Mouse (Mus musculus) limb, embryonic 11.5 days (tissue): ENCODE measurements around the gene Gm49321. TPM values are rescaled to one million over a fixed set of nuclear protein-coding genes. Genes with fewer than 3 reads are reported as not detected.

Source experiments
- ATAC-seq: fragments of 200-750 bp; cut with Nextera tagmentation; 2 replicates; pipeline ENCODE4 v1.8.0; 2017; ENCODE audit warnings: low read depth; ENCODE audit not compliant: insufficient number of reproducible peaks, low FRiP score, low TSS enrichment
- DNase-seq: peaks from one replicate; pipeline ENCODE4 v3.0.0-alpha.2; 2015; ENCODE audit warnings: low spot score
- H3K27ac ChIP-seq: fragments of 300-500 bp; sonication (generic); replicated peaks from 2 replicates; pipeline ENCODE4 v1.5.1; 2014; ENCODE audit warnings: low read depth, mild to moderate bottlenecking, low read length
- H3K27me3 ChIP-seq: fragments of 300-500 bp; sonication (generic); 2 replicates; pipeline ENCODE4 v1.6.1; 2014; ENCODE audit warnings: mild to moderate bottlenecking, low read length, mixed read lengths; ENCODE audit not compliant: control insufficient read depth, insufficient read depth
- H3K36me3 ChIP-seq: fragments of 300-500 bp; sonication (generic); 2 replicates; pipeline ENCODE4 v1.6.1; 2014; ENCODE audit warnings: mild to moderate bottlenecking, low read length, moderate library complexity, mixed read lengths; ENCODE audit not compliant: control insufficient read depth, insufficient read depth
- H3K4me1 ChIP-seq: fragments of 300-500 bp; sonication (generic); 2 replicates; pipeline ENCODE4 v1.6.1; 2014; ENCODE audit warnings: low read length, mixed read lengths; ENCODE audit not compliant: control insufficient read depth, insufficient read depth
- H3K4me2 ChIP-seq: fragments of 300-500 bp; sonication (generic); 2 replicates; pipeline ENCODE4 v1.6.1; 2014; ENCODE audit warnings: low read depth, mild to moderate bottlenecking, moderate library complexity; ENCODE audit not compliant: severe bottlenecking
- H3K4me3 ChIP-seq: fragments of 300-500 bp; sonication (generic); 2 replicates; pipeline ENCODE4 v1.5.1; 2014; ENCODE audit warnings: low read depth, low read length
- H3K9ac ChIP-seq: fragments of 300-500 bp; sonication (generic); 2 replicates; pipeline ENCODE4 v1.6.1; 2014; ENCODE audit warnings: mild to moderate bottlenecking, low read length
- H3K9me3 ChIP-seq: fragments of 300-500 bp; sonication (generic); 2 replicates; pipeline ENCODE4 v1.6.1; 2016; ENCODE audit warnings: low read length; ENCODE audit not compliant: control insufficient read depth
- WGBS: fragments of 180-500 bp; shearing (Covaris S2); extraction: QIAGEN DNeasy Blood & Tissue Kit; methylation state at CpG from one replicate; pipeline ENCODE4 v1.1.7; 2014; 5-methylcytosine and 5-hydroxymethylcytosine counted together
- polyA plus RNA-seq: library from polyadenylated mRNA; unstranded; fragments of >200 nt; fragmentation: Nextera tagmentation; extraction: Ambion mirVana; gene quantifications from 2 replicates; pipeline ENCODE4 v1.2.1, GENCODE M21; 2014

Gm49321 gene
- polyA plus RNA-seq, 1 experiment from 2014 or later: 13.5 TPM

- Histone ChIP-seq H3K4me3 (no peak overlapping the region), H3K27me3 (no peaks in the 10 kb centered on the region), H3K9ac (no peak overlapping the region), H3K4me2 (no peak overlapping the region), H3K27ac (no peak overlapping the region), H3K36me3 (peaks cover 7% of the 10 kb centered on the region; the same call in 1 of the 2 replicates), H3K9me3 (no peaks in the 10 kb centered on the region), H3K4me1 (no peaks in the 10 kb centered on the region)
- DNase-seq: no peak
- ATAC-seq: no peak
- 87% methylated on average over 14 of the region's 14 CpGs for WGBS
Observed at GRCm38 (mm10) chr12:73982533-73982932, 45.1 kb downstream of the Gm49321 start.

- no peak overlapping the region for H3K27ac ChIP-seq
- H3K27me3 ChIP-seq: no peaks in the 10 kb centered on the region
- peaks cover 4% of the 10 kb centered on the region; the same call in 1 of the 2 replicates for H3K36me3 ChIP-seq
- H3K9me3 ChIP-seq: no peaks in the 10 kb centered on the region
- ATAC-seq: no peak
- WGBS: 89% methylated on average over 7 of the region's 7 CpGs
- no peak overlapping the region for H3K4me2 ChIP-seq
- no peaks in the 10 kb centered on the region for H3K4me1 ChIP-seq
- H3K4me3 ChIP-seq: no peak overlapping the region
- DNase-seq: no peak
- no peak overlapping the region for H3K9ac ChIP-seq
Observed at GRCm38 (mm10) chr12:73986299-73986698, 48.8 kb downstream of the Gm49321 start.

- H3K4me2 ChIP-seq: no peak overlapping the region
- peaks cover 2% of the 10 kb centered on the region; the same call in 1 of the 2 replicates for H3K36me3 ChIP-seq
- DNase-seq (no peak), ATAC-seq (no peak)
- no peaks in the 10 kb centered on the region for H3K4me1 ChIP-seq
- no peak overlapping the region for H3K4me3 ChIP-seq
- H3K9me3 ChIP-seq: no peaks in the 10 kb centered on the region
- no peak overlapping the region for H3K27ac ChIP-seq
- H3K9ac ChIP-seq: no peak overlapping the region
- WGBS: 87% methylated on average over 4 of the region's 4 CpGs
- H3K27me3 ChIP-seq: no peaks in the 10 kb centered on the region
Observed at GRCm38 (mm10) chr12:73988393-73989008, 51.0 kb downstream of the Gm49321 start.

GRCm38 (mm10) chr12:73989594-73989993 is 52.1 kb downstream of the Gm49321 start:
- Histone ChIP-seq H3K9me3 (no peaks in the 10 kb centered on the region), H3K4me2 (no peak overlapping the region), H3K27me3 (no peaks in the 10 kb centered on the region), H3K27ac (no peak overlapping the region), H3K36me3 (no peaks in the 10 kb centered on the region; the same call in 1 of the 2 replicates), H3K9ac (no peak overlapping the region), H3K4me3 (no peak overlapping the region), H3K4me1 (no peaks in the 10 kb centered on the region)
- ATAC-seq (no peak), DNase-seq (peak; percentile 36)

GRCm38 (mm10) chr12:73996906-73997296 is 59.4 kb downstream of the Gm49321 start:
- no peak overlapping the region for H3K27ac ChIP-seq
- no peak for ATAC-seq

GRCm38 (mm10) chr12:73997297-73998127 is 60.1 kb downstream of the Gm49321 start, which contains the start of gene Syt16:
Syt16 (plus strand) TSS chr12:73997661.
- DNase-seq: peak; percentile 49

More at GRCm38 (mm10) chr12:73996906-73997296, 59.4 kb downstream of the Gm49321 start:
- no peak overlapping the region; the same call in 1 of the 2 replicates for H3K9ac ChIP-seq
- H3K9me3 ChIP-seq: no peaks in the 10 kb centered on the region
- H3K36me3 ChIP-seq: no peaks in the 10 kb centered on the region
- no peak overlapping the region for H3K4me2 ChIP-seq
- H3K4me3 ChIP-seq: peak overlapping the region; percentile 46; the same call in 1 of the 2 replicates
- peaks cover 19% of the 10 kb centered on the region for H3K27me3 ChIP-seq
- DNase-seq: no peak
- 0 out of 2 replicates have a peak, but pooled peaks cover 3% of the 10 kb centered on the region for H3K4me1 ChIP-seq
- 43% methylated on average over 12 of the region's 12 CpGs for whole genome bisulfite sequencing

GRCm38 (mm10) chr12:73998128-73998456 is 60.6 kb downstream of the Gm49321 start:
- Histone ChIP-seq H3K9ac (peak overlapping the region; percentile 69), H3K4me2 (peak overlapping the region; percentile 92), H3K4me3 (peak overlapping the region; percentile 46), H3K4me1 (0 out of 2 replicates have a peak, but pooled peaks cover 3% of the 10 kb centered on the region), H3K27me3 (peaks cover 19% of the 10 kb centered on the region), H3K27ac (no peak overlapping the region), H3K36me3 (no peaks in the 10 kb centered on the region), H3K9me3 (no peaks in the 10 kb centered on the region)
- 32% methylated on average over 5 of the region's 5 CpGs for WGBS
- DNase-seq (no peak), ATAC-seq (0 out of 2 replicates have a peak, but pooled peaks have one; percentile 25)

More at GRCm38 (mm10) chr12:73997297-73998127, 60.1 kb downstream of the Gm49321 start, which contains the start of gene Syt16:
- peak; percentile 47; the same call in 1 of the 2 replicates for ATAC-seq
- Histone ChIP-seq H3K4me3 (peak within 1 kb of the TSS; percentile 46), H3K9me3 (no peaks in the 10 kb centered on the region), H3K27ac (no peak within 1 kb of the TSS), H3K27me3 (peaks cover 19% of the 10 kb centered on the region), H3K9ac (peak within 1 kb of the TSS; percentile 69), H3K4me2 (peak within 1 kb of the TSS; percentile 92), H3K4me1 (0 out of 2 replicates have a peak, but pooled peaks cover 3% of the 10 kb centered on the region), H3K36me3 (no peaks in the 10 kb centered on the region)
- WGBS: under 1% methylated on average over 57 of the region's 67 CpGs

GRCm38 (mm10) chr12:74002449-74002848 is 65.0 kb downstream of the Gm49321 start:
- no peak for ATAC-seq
- Histone ChIP-seq H3K4me2 (no peak overlapping the region), H3K27me3 (peaks cover 9% of the 10 kb centered on the region), H3K9ac (no peak overlapping the region), H3K4me1 (0 out of 2 replicates have a peak, but pooled peaks cover 3% of the 10 kb centered on the region), H3K4me3 (no peak overlapping the region), H3K27ac (no peak overlapping the region), H3K36me3 (no peaks in the 10 kb centered on the region), H3K9me3 (no peaks in the 10 kb centered on the region)
- no peak for DNase-seq
- 81% methylated on average over 9 of the region's 9 CpGs for WGBS
